Mouse (Mus musculus) myocyte (in vitro differentiated cells): ENCODE data around the gene Hras. TPM values are rescaled to one million over a fixed set of nuclear protein-coding genes. Genes with fewer than 3 reads are reported as not detected.

ENCODE experiments used
- H3K27me3 ChIP-seq: one replicate; pipeline ENCODE4 v1.6.1; 2011; ENCODE audit not compliant: control insufficient read depth, insufficient read depth, insufficient read length
- H3K36me3 ChIP-seq: one replicate; pipeline ENCODE4 v1.6.1; 2011; ENCODE audit not compliant: control insufficient read depth, insufficient read depth
- H3K4me2 ChIP-seq: one replicate; pipeline ENCODE4 v1.6.1; 2011; ENCODE audit warnings: low read depth, control low read depth
- H3K4me3 ChIP-seq: one replicate; pipeline ENCODE4 v1.5.1; 2011; ENCODE audit warnings: mild to moderate bottlenecking, control low read depth, moderate library complexity
- H3K79me2 ChIP-seq: one replicate; pipeline ENCODE4 v1.6.1; 2011; ENCODE audit not compliant: control insufficient read depth, insufficient read depth
- H3ac ChIP-seq: one replicate; pipeline ENCODE4 v1.6.1; 2011; ENCODE audit not compliant: control insufficient read depth, insufficient read length
- CEBPB ChIP-seq: IDR thresholded peaks from 2 replicates; pipeline ENCODE4 v1.6.1; 2011; ENCODE audit warnings: mild to moderate bottlenecking, moderate library complexity; ENCODE audit not compliant: poor library complexity, insufficient read depth, severe bottlenecking
- E2F4 ChIP-seq: IDR thresholded peaks from one replicate; pipeline ENCODE4 v1.6.1; 2011; ENCODE audit warnings: mild to moderate bottlenecking, control low read depth, moderate library complexity; ENCODE audit not compliant: insufficient read depth
- MAX ChIP-seq: IDR thresholded peaks from one replicate; pipeline ENCODE4 v1.6.1; 2011; ENCODE audit warnings: low read depth, mild to moderate bottlenecking, control low read depth
- MYOD1 ChIP-seq, 3 experiments: IDR thresholded peaks; one replicate each; pipeline ENCODE4 v1.6.1; 2011; ENCODE audit warnings: control low read depth in 2 of 3, low read depth in 2 of 3, mild to moderate bottlenecking in 2 of 3, moderate library complexity in 1 of 3; ENCODE audit not compliant: insufficient read length in 2 of 3, control insufficient read depth in 1 of 3
- MYOG ChIP-seq, 3 experiments: IDR thresholded peaks; one replicate each; pipeline ENCODE4 v1.6.1; 2011; ENCODE audit warnings: control low read depth in 2 of 3, low read depth in 2 of 3, mild to moderate bottlenecking in 2 of 3; ENCODE audit not compliant: insufficient read length in 2 of 3, control insufficient read depth in 1 of 3, insufficient read depth in 1 of 3
- POLR2A ChIP-seq: IDR thresholded peaks from one replicate; pipeline ENCODE4 v1.6.1; 2011; ENCODE audit warnings: low read depth, mild to moderate bottlenecking, control low read depth, moderate library complexity; ENCODE audit not compliant: insufficient read length
- POLR2AphosphoS2 ChIP-seq: IDR thresholded peaks from one replicate; pipeline ENCODE4 v1.6.1; 2011; ENCODE audit warnings: low read depth, control low read depth; ENCODE audit not compliant: insufficient read length
- REST ChIP-seq: IDR thresholded peaks from one replicate; pipeline ENCODE4 v1.6.1; 2011; ENCODE audit warnings: mild to moderate bottlenecking, control low read depth, moderate library complexity; ENCODE audit not compliant: insufficient read depth, insufficient read length
- SRF ChIP-seq: IDR thresholded peaks from one replicate; pipeline ENCODE4 v1.6.1; 2011; ENCODE audit warnings: low read depth; ENCODE audit not compliant: control insufficient read depth, insufficient read length
- TCF12 ChIP-seq: IDR thresholded peaks from one replicate; pipeline ENCODE4 v1.6.1; 2011; ENCODE audit warnings: mild to moderate bottlenecking, control low read depth; ENCODE audit not compliant: poor library complexity, insufficient read depth, severe bottlenecking
- TCF3 ChIP-seq: IDR thresholded peaks from one replicate; pipeline ENCODE4 v1.6.1; 2011; ENCODE audit warnings: low read depth, control low read depth; ENCODE audit not compliant: insufficient read length
- USF1 ChIP-seq: IDR thresholded peaks from one replicate; pipeline ENCODE4 v1.6.1; 2011; ENCODE audit warnings: low read depth, mild to moderate bottlenecking, control low read depth, moderate library complexity
- polyA plus RNA-seq: library from polyadenylated mRNA; unstranded; fragments of >200 nt; fragmentation: generic; extraction: Trizol; gene quantifications from one replicate; pipeline ENCODE4 v1.2.1, GENCODE M21; 2012; ENCODE audit warnings: missing spikeins

The Hras gene
- polyA plus RNA-seq, 1 experiment: 215 TPM

GRCm38 (mm10) chr7:141148639-141149038 lies 45.2 kb downstream of the Hras start:
- no peak overlapping the region for H3K4me2 ChIP-seq
- H3K79me2 ChIP-seq: no peaks in the 10 kb centered on the region
- H3K27me3 ChIP-seq: no peaks in the 10 kb centered on the region
- peaks cover 9% of the 10 kb centered on the region for H3K36me3 ChIP-seq
- H3K4me3 ChIP-seq: no peak overlapping the region
- H3ac ChIP-seq: no peak overlapping the region
- TF ChIP-seq TCF12 (no peak), POLR2A (no peak), MAX (no peak), TCF3 (no peak), E2F4 (no peak), POLR2AphosphoS2 (no peak), REST (no peak), SRF (no peak), USF1 (no peak), CEBPB (no peak), MYOG (IDR thresholded peaks at IDR 0.05; ENCODE audit: control insufficient read depth in 1 of 3, insufficient read depth in 1 of 3, insufficient read length in 2 of 3, low read depth in 2 of 3) (no peak), MYOD1 (IDR thresholded peaks at IDR 0.05; ENCODE audit: control insufficient read depth in 1 of 3, insufficient read length in 2 of 3, low read depth in 2 of 3) (no peak)

- Histone ChIP-seq H3K36me3 (peaks cover 9% of the 10 kb centered on the region), H3K79me2 (no peaks in the 10 kb centered on the region), H3K27me3 (no peaks in the 10 kb centered on the region), H3K4me2 (no peak overlapping the region), H3K4me3 (no peak overlapping the region), H3ac (no peak overlapping the region)
- no peak for TF ChIP-seq TCF12
- TF ChIP-seq POLR2AphosphoS2: no peak
- TF ChIP-seq POLR2A: no peak
- no peak for TF ChIP-seq MYOG (IDR thresholded peaks at IDR 0.05; ENCODE audit: control insufficient read depth in 1 of 3, insufficient read depth in 1 of 3, insufficient read length in 2 of 3, low read depth in 2 of 3)
Measured at GRCm38 (mm10) chr7:141147044-141147443, 46.8 kb downstream of the Hras start.

DNA sequence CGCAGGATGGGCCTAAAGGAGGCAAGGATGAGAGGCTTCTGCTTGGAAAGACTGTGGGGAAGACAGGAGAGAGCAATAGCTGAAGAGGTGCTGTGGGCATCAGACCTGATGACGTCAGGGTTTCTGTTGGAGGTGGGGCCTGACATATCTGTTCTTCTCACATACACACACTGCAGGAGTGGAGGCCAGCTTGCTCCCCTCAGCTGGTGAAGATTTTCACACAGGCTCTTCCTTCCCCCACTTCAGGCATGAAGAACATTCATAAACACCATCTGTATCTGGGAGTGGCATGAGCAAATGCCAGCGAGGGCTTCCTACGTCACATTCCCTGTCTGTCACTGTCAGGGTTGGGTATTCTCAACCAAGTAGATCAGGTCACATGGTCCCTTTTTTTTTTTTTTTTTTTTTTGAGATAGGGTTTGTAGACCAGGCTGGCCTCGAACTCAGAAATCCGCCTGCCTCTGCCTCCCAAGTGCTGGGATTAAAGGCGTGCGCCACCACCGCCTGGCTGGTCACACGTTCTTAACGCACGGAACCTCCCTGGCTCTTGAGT lies 47.7 kb downstream of the Hras start:
- H3K4me3 ChIP-seq: no peak overlapping the region
- H3K4me2 ChIP-seq: no peak overlapping the region
- no peak overlapping the region for H3ac ChIP-seq
- peaks cover 9% of the 10 kb centered on the region for H3K36me3 ChIP-seq
- H3K27me3 ChIP-seq: no peaks in the 10 kb centered on the region
- TF ChIP-seq SRF (no peak), MYOG (IDR thresholded peaks at IDR 0.05; ENCODE audit: control insufficient read depth in 1 of 3, insufficient read depth in 1 of 3, insufficient read length in 2 of 3, low read depth in 2 of 3) (no peak), USF1 (no peak), E2F4 (no peak), POLR2A (no peak), REST (no peak), POLR2AphosphoS2 (no peak), MAX (no peak), TCF12 (no peak), CEBPB (no peak), TCF3 (no peak), MYOD1 (IDR thresholded peaks at IDR 0.05; ENCODE audit: control insufficient read depth in 1 of 3, insufficient read length in 2 of 3, low read depth in 2 of 3) (no peak)
- no peaks in the 10 kb centered on the region for H3K79me2 ChIP-seq

DNA sequence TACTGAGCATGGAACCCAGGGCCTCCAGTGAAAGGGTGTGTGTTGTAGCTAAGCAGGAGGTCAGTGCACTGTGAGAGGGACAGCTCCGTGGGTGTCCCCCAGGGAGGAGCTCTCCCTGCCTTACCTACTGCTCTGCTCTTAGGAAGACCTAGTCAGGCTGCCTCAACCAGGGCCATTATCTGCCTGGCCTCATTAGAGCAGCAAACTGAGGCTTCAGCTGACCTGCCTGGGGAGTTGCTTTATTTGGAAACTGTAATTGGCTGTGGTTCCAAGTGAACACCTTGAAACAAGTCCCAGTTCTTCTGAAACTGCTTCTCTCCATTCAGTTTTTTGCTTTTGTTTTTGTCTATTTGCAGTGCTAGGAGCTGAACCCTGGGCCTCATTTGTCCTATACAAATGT lies 48.4 kb downstream of the Hras start:
- H3ac ChIP-seq: no peak overlapping the region
- H3K4me2 ChIP-seq: no peak overlapping the region
- H3K4me3 ChIP-seq: no peak overlapping the region
- H3K36me3 ChIP-seq: peaks cover 9% of the 10 kb centered on the region
- no peaks in the 10 kb centered on the region for H3K27me3 ChIP-seq
- TF ChIP-seq E2F4 (no peak), CEBPB (no peak), MYOG (IDR thresholded peaks at IDR 0.05; ENCODE audit: control insufficient read depth in 1 of 3, insufficient read depth in 1 of 3, insufficient read length in 2 of 3, low read depth in 2 of 3) (no peak), MYOD1 (IDR thresholded peaks at IDR 0.05; ENCODE audit: control insufficient read depth in 1 of 3, insufficient read length in 2 of 3, low read depth in 2 of 3) (no peak), POLR2A (no peak), SRF (no peak), POLR2AphosphoS2 (no peak), TCF3 (no peak), MAX (no peak), USF1 (no peak), TCF12 (no peak), REST (no peak)
- H3K79me2 ChIP-seq: no peaks in the 10 kb centered on the region

GRCm38 (mm10) chr7:141144650-141145049 lies 49.2 kb downstream of the Hras start:
- TF ChIP-seq REST (no peak), TCF3 (no peak), POLR2A (no peak)
- Histone ChIP-seq H3K36me3 (peaks cover 9% of the 10 kb centered on the region), H3ac (no peak overlapping the region), H3K4me2 (no peak overlapping the region), H3K79me2 (no peaks in the 10 kb centered on the region), H3K27me3 (no peaks in the 10 kb centered on the region), H3K4me3 (no peak overlapping the region)
